Mouse (Mus musculus) neural tube, embryonic 14.5 days (tissue): ENCODE results near the gene Atp11a. TPM values are rescaled to one million over a fixed set of nuclear protein-coding genes. Genes with fewer than 3 reads are reported as not detected.

Experiments
- ATAC-seq: fragments of 200-750 bp; cut with Nextera tagmentation; 2 replicates; pipeline ENCODE4 v1.8.0; 2017; ENCODE audit warnings: low read depth, mild to moderate bottlenecking, moderate TSS enrichment, moderate library complexity
- H3K27ac ChIP-seq: fragments of 300-500 bp; sonication (generic); 2 replicates; pipeline ENCODE4 v1.5.1; 2014; ENCODE audit warnings: low read depth, mild to moderate bottlenecking, control low read depth, low read length, moderate library complexity, mixed read lengths
- H3K27me3 ChIP-seq: fragments of 300-500 bp; sonication (generic); 2 replicates; pipeline ENCODE4 v1.6.1; 2014; ENCODE audit warnings: low read length; ENCODE audit not compliant: control insufficient read depth, insufficient read depth
- H3K36me3 ChIP-seq: fragments of 300-500 bp; sonication (generic); 2 replicates; pipeline ENCODE4 v1.6.1; 2014; ENCODE audit warnings: low read length, mixed read lengths; ENCODE audit not compliant: control insufficient read depth, insufficient read depth
- H3K4me1 ChIP-seq: fragments of 300-500 bp; sonication (generic); 2 replicates; pipeline ENCODE4 v1.6.1; 2014; ENCODE audit warnings: low read length; ENCODE audit not compliant: control insufficient read depth, insufficient read depth
- H3K4me2 ChIP-seq: fragments of 300-500 bp; sonication (generic); 2 replicates; pipeline ENCODE4 v1.6.1; 2014; ENCODE audit warnings: mild to moderate bottlenecking, low read depth, low read length, control low read depth
- H3K4me3 ChIP-seq: fragments of 300-500 bp; sonication (generic); 2 replicates; pipeline ENCODE4 v1.5.1; 2014; ENCODE audit warnings: low read depth, low read length, control low read depth, mixed read lengths
- H3K9ac ChIP-seq: fragments of 300-500 bp; sonication (generic); replicated peaks from 2 replicates; pipeline ENCODE4 v1.6.1; 2014; ENCODE audit warnings: low read depth, mild to moderate bottlenecking, control low read depth, low read length, mixed read lengths
- H3K9me3 ChIP-seq: fragments of 300-500 bp; sonication (generic); 2 replicates; pipeline ENCODE4 v1.6.1; 2016; ENCODE audit warnings: low read length; ENCODE audit not compliant: control insufficient read depth
- WGBS: fragments of 180-500 bp; shearing (Covaris S2); extraction: QIAGEN DNeasy Blood & Tissue Kit; methylation state at CpG from one replicate; pipeline ENCODE4 v1.1.7; 2014; 5-methylcytosine and 5-hydroxymethylcytosine counted together
- polyA plus RNA-seq: library from polyadenylated mRNA; unstranded; fragments of >200 nt; fragmentation: Nextera tagmentation; extraction: Ambion mirVana; gene quantifications from 2 replicates; pipeline ENCODE4 v1.2.1, GENCODE M21; 2014

Atp11a gene
- polyA plus RNA-seq, 1 experiment from 2014 or later, result 17.1 TPM

DNA sequence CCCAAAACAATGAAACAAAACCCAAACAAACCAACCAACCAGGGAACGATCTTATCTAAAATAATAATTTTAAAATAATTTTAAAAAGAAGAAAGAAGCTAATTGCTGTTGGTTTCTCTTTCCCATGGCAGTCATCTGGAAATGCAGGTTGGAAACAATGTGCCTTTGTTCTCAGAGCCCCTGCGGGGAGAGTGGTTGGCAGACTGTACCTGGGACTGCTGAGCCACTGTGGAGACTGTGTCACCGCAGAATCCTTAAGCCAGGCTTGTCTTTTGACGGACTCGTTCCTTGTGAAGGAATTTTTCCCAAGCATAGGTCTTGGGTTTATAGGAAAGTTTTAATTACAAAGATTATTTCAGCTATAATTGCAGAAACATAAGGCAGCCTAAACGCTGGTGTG is 59.6 kb downstream of the Atp11a start:
- no peak for ATAC-seq
- 74% methylated on average over 6 of the region's 6 CpGs for WGBS

DNA sequence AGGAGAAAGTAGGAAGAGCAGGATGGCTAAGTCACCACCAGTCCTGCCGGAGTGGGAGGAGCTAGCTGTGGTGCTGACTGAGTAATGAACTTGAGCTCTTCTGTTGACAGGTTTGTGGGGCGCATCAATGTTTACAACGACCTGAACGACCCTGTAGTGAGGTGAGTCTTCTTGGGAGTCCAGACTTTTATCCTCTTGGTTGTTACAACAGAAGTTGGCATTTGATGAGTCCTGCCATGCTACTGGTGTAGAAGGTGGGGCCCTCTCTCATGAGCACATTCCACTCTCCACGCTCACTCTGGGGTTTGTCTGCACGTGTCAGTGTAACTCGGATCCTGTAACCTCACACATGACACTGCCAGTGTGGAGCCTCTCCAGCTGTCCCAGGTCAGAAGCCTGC is 66.1 kb downstream of the Atp11a start:
- Histone ChIP-seq H3K27me3 (no peaks in the 10 kb centered on the region), H3K9me3 (no peaks in the 10 kb centered on the region), H3K4me3 (no peak overlapping the region), H3K27ac (no peak overlapping the region), H3K4me2 (no peak overlapping the region), H3K4me1 (no peaks in the 10 kb centered on the region), H3K36me3 (peaks cover 16% of the 10 kb centered on the region), H3K9ac (no peak overlapping the region)
- ATAC-seq, result no peak
- 78% methylated on average over 7 of the region's 7 CpGs for WGBS

More for the DNA sequence above, 59.6 kb downstream of the Atp11a start:
- no peaks in the 10 kb centered on the region for H3K27me3 ChIP-seq
- no peak overlapping the region for H3K27ac ChIP-seq
- H3K9me3 ChIP-seq, result no peaks in the 10 kb centered on the region
- H3K4me1 ChIP-seq, result no peaks in the 10 kb centered on the region
- H3K4me2 ChIP-seq, result no peak overlapping the region
- no peak overlapping the region for H3K4me3 ChIP-seq
- no peak overlapping the region for H3K9ac ChIP-seq
- 0 out of 2 replicates have a peak, but pooled peaks cover 6% of the 10 kb centered on the region for H3K36me3 ChIP-seq

DNA sequence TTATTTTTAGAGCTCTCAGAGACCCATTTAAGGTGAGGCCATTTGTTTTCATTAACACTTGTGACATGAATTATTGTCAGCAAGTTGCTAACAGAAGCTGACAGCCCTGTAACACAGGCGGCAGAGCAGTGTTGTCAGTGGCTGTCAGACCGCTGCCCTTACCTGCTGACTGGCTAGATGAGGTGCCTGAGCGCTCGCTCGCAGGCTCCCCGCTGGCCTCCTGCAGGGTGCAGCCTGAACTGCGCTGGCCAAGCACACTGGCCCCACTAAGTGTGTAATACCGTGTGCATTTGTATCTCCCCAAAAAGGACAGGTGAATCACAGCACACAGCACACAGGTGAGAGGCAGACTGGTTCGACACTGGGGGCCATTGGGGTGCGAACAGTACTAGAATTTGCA is 67.7 kb downstream of the Atp11a start:
- 58% methylated on average over 10 of the region's 10 CpGs for WGBS

DNA sequence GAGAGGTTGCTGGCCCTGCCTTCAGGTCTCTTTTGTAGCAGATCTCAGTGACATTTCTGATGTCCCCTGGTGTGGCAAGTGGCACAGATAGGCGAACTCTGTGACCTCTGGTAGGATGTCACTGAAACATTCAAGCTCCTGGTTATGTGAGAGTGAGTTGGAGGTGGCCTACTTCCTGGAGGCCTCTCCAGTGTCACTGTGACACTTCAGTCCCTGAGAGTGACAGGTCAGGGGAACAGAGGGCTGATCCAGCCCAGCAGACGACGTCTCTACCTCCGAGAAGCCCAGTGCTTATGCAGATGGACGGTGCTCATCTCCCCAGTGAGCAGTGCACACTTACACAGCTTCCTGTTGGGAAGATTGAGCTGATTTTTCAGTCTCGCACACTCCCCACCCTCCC is 68.4 kb downstream of the Atp11a start:
- 76% methylated on average over 6 of the region's 6 CpGs for WGBS
- H3K36me3 ChIP-seq, result peaks cover 24% of the 10 kb centered on the region

More for the DNA sequence above, 67.7 kb downstream of the Atp11a start:
- ATAC-seq, result no peak
- H3K9ac ChIP-seq, result no peak overlapping the region
- H3K9me3 ChIP-seq, result no peaks in the 10 kb centered on the region
- no peaks in the 10 kb centered on the region for H3K4me1 ChIP-seq
- H3K4me2 ChIP-seq, result no peak overlapping the region
- no peaks in the 10 kb centered on the region for H3K27me3 ChIP-seq
- H3K4me3 ChIP-seq, result no peak overlapping the region
- no peak overlapping the region for H3K27ac ChIP-seq
- peaks cover 24% of the 10 kb centered on the region for H3K36me3 ChIP-seq

DNA sequence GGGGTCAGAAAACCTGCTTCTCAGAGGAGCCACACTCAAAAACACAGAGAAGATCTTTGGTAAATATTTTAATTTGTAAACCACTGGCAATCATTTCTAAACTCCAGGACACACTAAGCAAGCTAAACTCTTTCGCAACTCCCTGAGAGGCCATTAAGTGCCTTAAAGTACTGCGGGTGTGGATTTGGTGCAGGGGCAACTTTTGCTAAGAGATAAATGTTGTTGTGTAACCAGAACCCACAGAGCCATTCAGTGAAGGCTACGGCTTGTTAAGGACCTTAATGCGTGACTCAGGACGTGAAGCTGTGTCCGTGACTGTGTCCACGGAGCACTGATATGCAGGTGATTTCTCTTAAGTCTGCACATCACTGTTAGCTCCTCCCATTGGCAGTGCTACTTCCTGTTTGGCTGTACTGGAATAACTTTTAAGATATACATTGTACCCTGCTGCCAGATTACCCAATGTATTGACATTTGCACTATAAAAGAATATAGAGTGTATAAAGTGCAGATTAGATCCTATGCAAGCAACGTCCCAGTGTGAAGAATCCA is 68.9 kb downstream of the Atp11a start:
- no peak overlapping the region for H3K4me3 ChIP-seq
- no peak overlapping the region for H3K4me2 ChIP-seq
- H3K4me1 ChIP-seq, result no peaks in the 10 kb centered on the region
- ATAC-seq, result no peak
- WGBS, result 68% methylated on average over 8 of the region's 8 CpGs
- peaks cover 24% of the 10 kb centered on the region for H3K36me3 ChIP-seq
- no peaks in the 10 kb centered on the region for H3K27me3 ChIP-seq
- no peak overlapping the region for H3K9ac ChIP-seq
- no peaks in the 10 kb centered on the region for H3K9me3 ChIP-seq
- H3K27ac ChIP-seq, result no peak overlapping the region

More for the DNA sequence above, 68.4 kb downstream of the Atp11a start:
- Histone ChIP-seq H3K4me2 (no peak overlapping the region), H3K27ac (no peak overlapping the region), H3K9ac (no peak overlapping the region), H3K9me3 (no peaks in the 10 kb centered on the region), H3K4me3 (no peak overlapping the region), H3K4me1 (no peaks in the 10 kb centered on the region), H3K27me3 (no peaks in the 10 kb centered on the region)
- no peak for ATAC-seq

DNA sequence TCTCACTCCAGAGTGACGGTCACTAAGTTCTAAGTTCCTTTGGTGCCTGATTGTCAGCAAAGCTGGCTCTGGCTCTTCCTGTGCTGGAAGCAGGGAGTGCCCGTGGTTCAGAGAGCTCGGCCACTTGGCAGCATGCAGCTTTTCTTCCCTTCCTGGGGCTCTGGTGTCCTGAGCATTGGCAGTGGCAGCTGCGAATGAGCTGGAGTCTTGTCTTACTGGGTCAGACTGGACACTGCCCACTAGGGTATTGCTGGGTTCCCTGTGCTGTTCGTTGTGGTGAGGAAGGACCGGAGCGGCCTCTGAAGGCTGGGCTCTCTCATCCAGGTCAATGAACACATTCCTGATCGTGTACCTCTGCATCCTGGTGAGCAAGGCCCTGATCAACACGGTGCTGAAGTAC is 70.3 kb downstream of the Atp11a start:
- Histone ChIP-seq H3K4me3 (no peak overlapping the region), H3K9ac (no peak overlapping the region), H3K36me3 (peaks cover 33% of the 10 kb centered on the region), H3K9me3 (no peaks in the 10 kb centered on the region), H3K27ac (no peak overlapping the region), H3K27me3 (no peaks in the 10 kb centered on the region), H3K4me2 (no peak overlapping the region), H3K4me1 (no peaks in the 10 kb centered on the region)
- 92% methylated on average over 9 of the region's 9 CpGs for WGBS
- ATAC-seq, result no peak

DNA sequence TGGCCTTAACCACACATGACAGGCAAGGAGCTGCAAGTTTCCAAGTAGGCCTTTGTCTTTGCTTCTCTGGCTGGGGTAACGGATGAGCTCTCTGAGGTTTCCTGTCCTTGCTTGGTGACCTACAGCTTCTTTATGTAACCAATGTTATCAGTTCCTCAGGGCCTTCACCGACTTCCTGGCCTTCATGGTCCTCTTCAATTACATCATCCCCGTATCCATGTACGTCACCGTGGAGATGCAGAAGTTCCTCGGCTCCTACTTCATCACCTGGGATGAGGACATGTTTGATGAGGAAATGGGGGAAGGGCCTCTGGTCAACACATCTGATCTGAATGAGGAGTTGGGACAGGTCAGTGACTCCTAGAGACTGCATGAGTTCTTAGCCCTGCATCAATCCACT is 71.5 kb downstream of the Atp11a start:
- ATAC-seq, result no peak
- 89% methylated on average over 6 of the region's 6 CpGs for WGBS
- peaks cover 26% of the 10 kb centered on the region for H3K36me3 ChIP-seq

DNA sequence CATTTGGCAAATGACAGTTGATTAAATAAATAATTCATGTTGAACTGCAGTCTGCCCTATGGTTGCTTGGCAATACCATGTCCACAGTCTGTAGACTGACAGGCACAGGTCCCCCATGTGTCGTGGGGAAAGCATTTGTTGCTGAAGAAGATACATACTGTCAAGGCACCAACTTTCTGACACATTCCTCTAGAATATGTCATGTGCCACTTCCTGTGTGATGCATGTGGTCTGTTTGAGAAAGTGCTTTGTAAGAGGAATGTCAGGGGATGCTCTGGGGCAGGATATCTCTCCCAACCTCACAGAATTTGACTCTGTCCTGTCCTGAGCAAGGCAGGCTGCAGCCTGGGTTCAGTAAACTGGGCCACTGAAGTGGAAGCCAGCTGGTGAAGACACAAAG is 72.6 kb downstream of the Atp11a start:
- no peak overlapping the region for H3K4me2 ChIP-seq
- H3K9me3 ChIP-seq, result no peaks in the 10 kb centered on the region
- no peak overlapping the region for H3K4me3 ChIP-seq
- no peak overlapping the region for H3K9ac ChIP-seq
- no peak for ATAC-seq
- H3K4me1 ChIP-seq, result no peaks in the 10 kb centered on the region
- H3K36me3 ChIP-seq, result peaks cover 27% of the 10 kb centered on the region
- WGBS, result 77% methylated on average over 1 of the region's 1 CpGs
- no peak overlapping the region for H3K27ac ChIP-seq
- no peaks in the 10 kb centered on the region for H3K27me3 ChIP-seq

More for the DNA sequence above, 71.5 kb downstream of the Atp11a start:
- no peaks in the 10 kb centered on the region for H3K9me3 ChIP-seq
- H3K4me1 ChIP-seq, result no peaks in the 10 kb centered on the region
- no peak overlapping the region for H3K9ac ChIP-seq
- H3K27ac ChIP-seq, result no peak overlapping the region
- H3K4me3 ChIP-seq, result no peak overlapping the region
- H3K27me3 ChIP-seq, result no peaks in the 10 kb centered on the region
- H3K4me2 ChIP-seq, result no peak overlapping the region

DNA sequence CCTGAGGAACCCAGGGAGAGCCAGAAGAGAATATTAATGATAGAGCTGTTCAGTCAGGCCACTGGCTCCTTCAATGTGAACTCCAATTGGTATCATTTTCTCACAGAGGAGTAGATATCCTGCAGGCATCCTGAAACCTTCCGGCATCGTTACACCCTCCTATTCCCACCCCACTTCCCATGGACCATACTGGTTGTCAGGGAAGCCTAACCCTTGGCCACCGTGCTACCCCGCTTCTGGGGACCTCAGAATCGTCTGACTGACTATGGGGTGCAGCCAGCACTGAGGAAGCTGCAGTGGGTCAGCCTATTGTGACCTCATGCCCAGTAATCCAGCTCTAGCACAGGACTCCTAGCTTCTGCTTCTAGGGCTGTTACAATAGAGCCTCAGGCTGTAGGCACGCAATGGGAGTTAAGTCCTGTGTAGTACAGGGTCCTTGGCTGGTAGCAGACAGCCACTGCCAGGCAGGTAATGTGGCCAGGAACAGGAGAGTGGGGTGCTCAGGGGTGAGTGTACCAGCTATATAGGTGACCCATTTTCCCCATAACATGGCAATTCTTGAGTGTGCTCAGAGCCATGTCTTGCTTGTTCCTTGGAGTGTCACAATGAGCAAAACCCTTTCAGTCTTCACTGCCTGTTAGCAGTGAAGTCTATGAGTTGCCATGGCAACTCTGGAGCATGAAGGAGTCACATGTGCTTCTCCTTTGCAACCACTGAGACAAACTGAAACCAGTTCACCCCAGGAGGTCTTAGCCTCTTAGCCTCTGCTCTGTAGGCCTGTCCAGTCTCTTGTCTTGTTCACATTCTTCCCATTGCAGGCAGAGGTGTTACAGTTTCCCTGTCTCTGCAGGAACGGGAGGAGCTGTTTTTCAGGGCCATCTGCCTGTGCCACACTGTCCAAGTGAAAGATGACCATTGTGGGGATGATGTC is 75.1 kb downstream of the Atp11a start:
- Histone ChIP-seq H3K27ac (no peak overlapping the region), H3K9me3 (no peaks in the 10 kb centered on the region), H3K9ac (no peak overlapping the region), H3K4me3 (no peak overlapping the region), H3K4me2 (no peak overlapping the region), H3K36me3 (peaks cover 24% of the 10 kb centered on the region), H3K27me3 (no peaks in the 10 kb centered on the region), H3K4me1 (no peaks in the 10 kb centered on the region)
- 69% methylated on average over 7 of the region's 7 CpGs for WGBS
- ATAC-seq, result no peak
